Mouse (Mus musculus) midbrain, embryonic 11.5 days (tissue): ENCODE data around the gene Usp32. TPM values are rescaled to one million over a fixed set of nuclear protein-coding genes. Genes with fewer than 3 reads are reported as not detected.

Experiments
- ATAC-seq: fragments of 200-750 bp; cut with Nextera tagmentation; 2 replicates; pipeline ENCODE4 v1.8.0; 2017; ENCODE audit warnings: moderate TSS enrichment, moderate library complexity; ENCODE audit not compliant: low FRiP score
- DNase-seq: peaks from one replicate; pipeline ENCODE4 v3.0.0; 2015; ENCODE audit warnings: low spot score; ENCODE audit errors: missing footprints
- H3K27ac ChIP-seq: fragments of 300-500 bp; sonication (generic); 2 replicates; pipeline ENCODE4 v1.5.1; 2014; ENCODE audit warnings: low read depth, low read length
- H3K27me3 ChIP-seq: fragments of 300-500 bp; sonication (generic); 2 replicates; pipeline ENCODE4 v1.6.1; 2014; ENCODE audit warnings: mild to moderate bottlenecking, low read length, moderate library complexity, mixed read lengths; ENCODE audit not compliant: control insufficient read depth, insufficient read depth
- H3K36me3 ChIP-seq: fragments of 300-500 bp; sonication (generic); 2 replicates; pipeline ENCODE4 v1.6.1; 2014; ENCODE audit warnings: mild to moderate bottlenecking, low read length, moderate library complexity, mixed read lengths; ENCODE audit not compliant: control insufficient read depth, insufficient read depth
- H3K4me1 ChIP-seq: fragments of 300-500 bp; sonication (generic); 2 replicates; pipeline ENCODE4 v1.6.1; 2014; ENCODE audit warnings: low read length; ENCODE audit not compliant: control insufficient read depth, insufficient read depth
- H3K4me2 ChIP-seq: fragments of 300-500 bp; sonication (generic); 2 replicates; pipeline ENCODE4 v1.6.1; 2014; ENCODE audit warnings: mild to moderate bottlenecking, moderate library complexity
- H3K4me3 ChIP-seq: fragments of 300-500 bp; sonication (generic); 2 replicates; pipeline ENCODE4 v1.5.1; 2014; ENCODE audit warnings: low read depth, low read length
- H3K9ac ChIP-seq: fragments of 300-500 bp; sonication (generic); 2 replicates; pipeline ENCODE4 v1.6.1; 2014; ENCODE audit warnings: low read length
- H3K9me3 ChIP-seq: fragments of 300-500 bp; sonication (generic); 2 replicates; pipeline ENCODE4 v1.6.1; 2016; ENCODE audit warnings: low read length; ENCODE audit not compliant: control insufficient read depth
- WGBS: fragments of 180-500 bp; shearing (Covaris S2); extraction: QIAGEN DNeasy Blood & Tissue Kit; methylation state at CpG from one replicate; pipeline ENCODE4 v1.1.7; 2014; 5-methylcytosine and 5-hydroxymethylcytosine counted together
- polyA plus RNA-seq: library from polyadenylated mRNA; unstranded; fragments of >200 nt; fragmentation: Nextera tagmentation; extraction: Ambion mirVana; gene quantifications from 2 replicates; pipeline ENCODE4 v1.2.1, GENCODE M21; 2014

The Usp32 gene
- polyA plus RNA-seq, 1 experiment from 2014 or later: 8.1 TPM

DNA sequence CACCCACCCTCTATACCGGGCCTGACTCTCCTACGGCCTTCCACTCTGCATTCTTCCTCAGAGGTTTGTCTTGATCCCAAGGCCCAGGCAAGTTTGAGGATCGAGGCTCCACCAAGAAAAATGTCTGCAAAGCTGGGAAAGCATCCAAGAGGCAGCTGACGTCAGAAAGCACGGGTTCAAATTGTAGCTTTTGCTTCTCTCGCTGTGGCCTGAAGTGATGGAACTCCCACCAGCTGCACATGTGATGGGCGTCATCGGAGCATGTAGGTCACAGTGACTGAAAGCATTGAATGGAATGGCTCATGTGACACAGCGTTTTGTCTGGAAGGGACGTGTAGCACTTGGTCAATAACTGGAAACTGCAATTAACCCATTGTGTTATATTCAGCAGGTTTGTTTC lies 199.8 kb downstream of the Usp32 start:
- Histone ChIP-seq H3K9me3 (no peaks in the 10 kb centered on the region), H3K4me3 (no peak overlapping the region), H3K4me1 (peaks cover 19% of the 10 kb centered on the region), H3K4me2 (no peak overlapping the region), H3K27me3 (no peaks in the 10 kb centered on the region; the same call in 1 of the 2 replicates), H3K36me3 (no peaks in the 10 kb centered on the region), H3K27ac (no peak overlapping the region), H3K9ac (no peak overlapping the region)
- WGBS: 82% methylated on average over 10 of the region's 10 CpGs
- DNase-seq (no peak), ATAC-seq (no peak)

DNA sequence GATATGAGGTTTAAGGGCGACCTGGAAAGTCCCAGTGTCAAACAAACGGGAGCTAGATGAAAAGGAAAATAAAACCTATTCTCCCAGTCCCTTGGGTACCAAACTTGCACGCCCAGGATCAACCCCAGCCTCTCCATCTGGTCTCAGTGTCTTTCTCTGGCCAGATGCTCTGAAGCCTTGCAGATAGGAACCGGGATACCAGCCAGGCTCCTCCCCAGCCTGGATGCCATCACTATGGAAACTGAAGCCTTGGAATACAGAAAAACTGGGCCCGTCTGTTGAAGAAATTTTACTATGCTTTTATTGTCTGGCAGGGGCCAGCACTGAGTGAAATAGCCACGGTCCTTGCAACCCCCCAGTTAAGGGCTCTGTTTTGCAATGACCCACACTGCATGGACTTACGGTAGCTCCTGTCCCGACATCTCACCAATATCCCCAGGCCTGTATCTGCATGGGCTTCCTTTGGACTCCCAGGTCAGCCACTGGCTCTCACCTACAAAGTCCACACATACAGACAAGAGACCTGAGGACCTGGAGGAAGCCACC lies 200.4 kb downstream of the Usp32 start:
- 55% methylated on average over 8 of the region's 8 CpGs for WGBS
- Histone ChIP-seq H3K36me3 (no peaks in the 10 kb centered on the region), H3K4me3 (no peak overlapping the region), H3K27ac (no peak overlapping the region), H3K9me3 (no peaks in the 10 kb centered on the region), H3K9ac (no peak overlapping the region), H3K27me3 (no peaks in the 10 kb centered on the region; the same call in 1 of the 2 replicates), H3K4me2 (no peak overlapping the region), H3K4me1 (peaks cover 13% of the 10 kb centered on the region)
- ATAC-seq (no peak), DNase-seq (no peak)

Other genes with a start within 250 kb of the Usp32 start
- 69.4 and 72.4 TPM in 2 replicates for gene Znhit3, start 223.8 kb downstream of the Usp32 start, polyA plus RNA-seq
- gene Car4, start 182.4 kb downstream of the Usp32 start, polyA plus RNA-seq: 5.5 and 6.6 TPM in 2 replicates
- gene 1700125H20Rik, start 30.2 kb upstream of the Usp32 start, polyA plus RNA-seq: 0.25 and 0.27 TPM in 2 replicates
- gene Appbp2, start 95.0 kb upstream of the Usp32 start, polyA plus RNA-seq: 63.5 and 69.3 TPM in 2 replicates
- gene Ppm1d, start 171.1 kb upstream of the Usp32 start, polyA plus RNA-seq: 29.1 and 30.0 TPM in 2 replicates
- 29.9 and 30.2 TPM in 2 replicates for gene Bcas3, start 213.0 kb upstream of the Usp32 start, polyA plus RNA-seq